Mouse (Mus musculus) spleen, postnatal 4 days (tissue): ENCODE measurements at regions not wholly inside any gene's neighbourhood (a gene's known extent, or its start where the extent isn't known, plus 50 kb on each side); places are given as distances from the start of the nearest gene placed in this dataset.

Source experiments
- DNase-seq, 2 experiments: peaks; one replicate each; pipeline ENCODE4 v3.0.0; 2022; ENCODE audit warnings: low spot score in 2 of 2

- DNase-seq, result no peak
These were observed 135.6 kb upstream of the Dock1 start for GRCm38 (mm10) chr7:134534821-134535220.

- no peak for DNase-seq
These were observed 128.8 kb upstream of the Dock1 start for GRCm38 (mm10) chr7:134541699-134542098.

GRCm38 (mm10) chr7:134546187-134546586 is 124.3 kb upstream of the Dock1 start:
- no peak for DNase-seq

- DNase-seq, result no peak
These were observed 121.1 kb upstream of the Dock1 start for GRCm38 (mm10) chr7:134549286-134549919.

- DNase-seq, result no peak
These were observed 120.1 kb upstream of the Dock1 start for GRCm38 (mm10) chr7:134550221-134550809.

GRCm38 (mm10) chr7:134552051-134552451 is 118.4 kb upstream of the Dock1 start:
- no peak for DNase-seq

- no peak for DNase-seq
These were observed 114.4 kb upstream of the Dock1 start for GRCm38 (mm10) chr7:134556061-134556460.

- peak; percentile 31 to 67 for DNase-seq
These were observed 104.1 kb upstream of the Dock1 start for GRCm38 (mm10) chr7:134566322-134566721.

GRCm38 (mm10) chr7:134569247-134569646 is 101.2 kb upstream of the Dock1 start:
- no peak for DNase-seq

- no peak for DNase-seq
These were observed 100.2 kb upstream of the Dock1 start for GRCm38 (mm10) chr7:134570176-134570810.

GRCm38 (mm10) chr7:134581746-134582145 is 88.7 kb upstream of the Dock1 start:
- DNase-seq, result no peak

- no peak for DNase-seq
These were observed 85.0 kb upstream of the Dock1 start for GRCm38 (mm10) chr7:134585478-134585877.

GRCm38 (mm10) chr7:134586990-134587389 is 83.5 kb upstream of the Dock1 start:
- DNase-seq, result peak in 1 of 2 experiments; percentile 14

- no peak for DNase-seq
These were observed 62.6 kb upstream of the Dock1 start for GRCm38 (mm10) chr7:134607886-134608285.

- no peak for DNase-seq
These were observed 60.3 kb upstream of the Dock1 start for GRCm38 (mm10) chr7:134610159-134610558.

- DNase-seq, result no peak
These were observed 59.1 kb upstream of the Dock1 start for GRCm38 (mm10) chr7:134611371-134611770.

- DNase-seq, result no peak
These were observed 58.2 kb upstream of the Dock1 start for GRCm38 (mm10) chr7:134612175-134612633.

- DNase-seq, result no peak
These were observed 51.1 kb upstream of the Dock1 start for GRCm38 (mm10) chr7:134619220-134619975.

- no peak for DNase-seq
These were observed 50.4 kb upstream of the Dock1 start for GRCm38 (mm10) chr7:134620006-134620405.
